Mouse (Mus musculus) ovary, postnatal 10 days (tissue): Measurements from ENCODE around the gene Kcnj6.

Experiments used
- DNase-seq: peaks from one replicate; pipeline ENCODE4 v3.0.0; 2022; ENCODE audit warnings: low spot score

Gene Kcnj6

GRCm38 (mm10) chr16:94997340-94997849 lies at the start of gene Kcnj6:
TSS of gene Kcnj6 (minus strand) at chr16:94997701.
- DNase-seq, result no peak

GRCm38 (mm10) chr16:95009937-95010336 lies 12.4 kb upstream of the Kcnj6 start:
- no peak for DNase-seq

- DNase-seq, result no peak
Measured at GRCm38 (mm10) chr16:95004599-95004998, 7.1 kb upstream of the Kcnj6 start.

GRCm38 (mm10) chr16:94999551-94999950 lies 2.0 kb upstream of the Kcnj6 start:
- no peak for DNase-seq

- no peak for DNase-seq
Measured at GRCm38 (mm10) chr16:94999019-94999418, 1.5 kb upstream of the Kcnj6 start.

- DNase-seq, result no peak
Measured at GRCm38 (mm10) chr16:94996791-94997281, 665 bp downstream of the Kcnj6 start.

- peak; percentile 10 for DNase-seq
Measured at GRCm38 (mm10) chr16:94995542-94996131, 1.9 kb downstream of the Kcnj6 start.

GRCm38 (mm10) chr16:94994924-94995323 lies 2.6 kb downstream of the Kcnj6 start:
- no peak for DNase-seq

- DNase-seq, result no peak
Measured at GRCm38 (mm10) chr16:94994148-94994547, 3.4 kb downstream of the Kcnj6 start.

- DNase-seq, result no peak
Measured at GRCm38 (mm10) chr16:94990114-94990513, 7.4 kb downstream of the Kcnj6 start.

GRCm38 (mm10) chr16:94986731-94987130 lies 10.8 kb downstream of the Kcnj6 start:
- no peak for DNase-seq

GRCm38 (mm10) chr16:94984263-94984662 lies 13.2 kb downstream of the Kcnj6 start:
- DNase-seq, result no peak

GRCm38 (mm10) chr16:94980374-94980773 lies 17.1 kb downstream of the Kcnj6 start:
- DNase-seq, result no peak

GRCm38 (mm10) chr16:94979499-94979898 lies 18.0 kb downstream of the Kcnj6 start:
- DNase-seq, result no peak

- DNase-seq, result peak; percentile 27
Measured at GRCm38 (mm10) chr16:94972080-94972855, 25.2 kb downstream of the Kcnj6 start.

GRCm38 (mm10) chr16:94968941-94969340 lies 28.6 kb downstream of the Kcnj6 start:
- DNase-seq, result no peak

- no peak for DNase-seq
Measured at GRCm38 (mm10) chr16:94968472-94968871, 29.0 kb downstream of the Kcnj6 start.

GRCm38 (mm10) chr16:94957156-94957828 lies 40.2 kb downstream of the Kcnj6 start:
- DNase-seq, result no peak

- DNase-seq, result no peak
Measured at GRCm38 (mm10) chr16:94956410-94956809, 41.1 kb downstream of the Kcnj6 start.

- DNase-seq, result no peak
Measured at GRCm38 (mm10) chr16:94953294-94953693, 44.2 kb downstream of the Kcnj6 start.

- no peak for DNase-seq
Measured at GRCm38 (mm10) chr16:94949172-94949571, 48.3 kb downstream of the Kcnj6 start.

- DNase-seq, result no peak
Measured at GRCm38 (mm10) chr16:94946848-94947247, 50.7 kb downstream of the Kcnj6 start.

GRCm38 (mm10) chr16:94932702-94933101 lies 64.8 kb downstream of the Kcnj6 start:
- no peak for DNase-seq
